Mouse (Mus musculus) gastrocnemius, adult 18-20 months (tissue): ENCODE results near the gene Cplx2. TPM values are rescaled to one million over a fixed set of nuclear protein-coding genes. Genes with fewer than 3 reads are reported as not detected.

ENCODE experiments used
- DNase-seq: peaks from one replicate; pipeline ENCODE4 v3.0.0; 2021; ENCODE audit warnings: low spot score
- total RNA-seq, 2 experiments: library from RNA; stranded (reverse); gene quantifications; 2 replicates each; pipeline ENCODE4 v1.2.3; 2021

Cplx2 gene
- total RNA-seq, 2 experiments from 2014 or later, result 0.41 to 0.88 TPM

GRCm38 (mm10) chr13:54402346-54402745 lies 31.2 kb downstream of the Cplx2 start:
- DNase-seq, result no peak

DNA sequence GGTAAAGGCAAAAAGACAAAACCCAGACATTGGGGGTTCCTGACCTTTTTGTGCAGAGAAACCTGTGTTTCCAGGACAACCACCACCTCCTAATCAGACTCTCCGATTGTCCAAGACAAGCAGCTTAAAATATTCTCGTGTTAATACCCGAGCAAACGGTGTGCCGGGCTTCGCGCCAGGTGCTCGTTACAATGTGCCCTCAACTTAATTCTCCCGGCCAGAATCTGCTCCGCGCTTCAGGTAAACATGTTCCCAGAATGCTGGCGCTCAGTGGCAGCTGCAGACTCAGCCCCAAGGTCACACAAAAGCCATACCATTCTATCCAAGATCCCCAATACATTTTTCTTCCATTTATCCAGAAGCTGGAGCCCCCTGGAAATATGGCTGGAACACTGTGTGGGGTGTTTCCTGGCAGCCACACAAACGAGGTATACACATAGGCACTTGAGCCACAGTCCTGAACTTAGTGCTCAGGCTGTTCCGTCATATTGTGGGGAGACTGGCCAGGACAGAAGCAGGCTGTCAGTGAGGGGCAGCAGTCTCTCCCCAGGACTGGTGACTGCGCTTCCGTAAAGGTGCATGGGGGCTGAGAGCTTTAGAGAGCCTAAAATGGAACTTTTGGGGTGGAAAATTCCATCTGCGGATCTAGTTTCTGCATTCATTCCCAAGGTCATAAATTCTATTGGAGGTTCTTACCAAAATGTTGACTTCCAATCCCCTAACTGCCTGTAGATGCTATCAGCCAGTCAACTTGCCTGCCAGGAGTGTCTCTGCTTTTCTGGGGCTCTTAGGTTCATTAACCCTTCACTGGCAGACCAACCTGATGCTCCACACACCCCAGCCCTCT lies 32.3 kb downstream of the Cplx2 start:
- no peak for DNase-seq

DNA sequence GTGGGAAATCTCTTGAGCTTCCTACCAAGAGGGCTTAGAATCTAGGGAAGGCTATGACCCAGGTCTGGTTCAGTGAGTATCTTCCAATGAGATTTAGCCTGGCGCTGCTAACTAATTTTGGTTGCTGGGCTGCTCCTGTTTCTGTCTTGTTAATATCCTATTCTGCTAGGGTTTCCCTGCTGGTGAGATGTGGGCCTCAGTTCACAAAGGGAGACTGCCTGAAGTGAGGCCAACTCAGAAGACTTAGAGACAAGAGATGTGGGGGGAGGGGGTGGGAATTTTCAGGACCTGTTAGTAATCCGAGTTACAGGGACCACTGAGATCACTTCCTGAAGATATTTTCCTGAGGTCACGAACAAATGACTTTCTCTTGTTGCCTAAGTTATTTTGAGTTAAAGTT lies 33.1 kb downstream of the Cplx2 start:
- DNase-seq, result no peak

GRCm38 (mm10) chr13:54405805-54406204 lies 34.7 kb downstream of the Cplx2 start:
- DNase-seq, result no peak

DNA sequence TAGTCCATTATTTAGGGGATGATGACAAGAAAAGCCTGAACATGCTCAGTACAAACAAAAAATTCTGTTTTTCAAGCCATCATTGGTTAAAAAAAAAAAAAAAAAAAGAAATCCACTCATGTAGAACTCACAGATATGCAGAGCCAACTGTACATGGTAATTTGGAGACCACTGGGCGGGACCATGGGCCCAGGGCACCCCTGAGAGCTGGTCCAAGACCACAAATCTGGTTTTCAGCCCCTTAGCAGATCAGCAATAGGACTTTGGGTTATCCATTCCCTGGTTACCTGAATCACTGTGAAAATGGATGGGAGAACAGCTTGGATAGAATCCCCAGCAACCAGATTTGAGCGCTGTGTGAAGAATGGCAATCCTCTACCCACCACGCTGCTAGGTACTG lies 40.5 kb downstream of the Cplx2 start:
- DNase-seq, result no peak

GRCm38 (mm10) chr13:54412236-54412635 lies 41.1 kb downstream of the Cplx2 start:
- DNase-seq, result no peak

- no peak for DNase-seq
Measured at GRCm38 (mm10) chr13:54412721-54413120, 41.6 kb downstream of the Cplx2 start.

DNA sequence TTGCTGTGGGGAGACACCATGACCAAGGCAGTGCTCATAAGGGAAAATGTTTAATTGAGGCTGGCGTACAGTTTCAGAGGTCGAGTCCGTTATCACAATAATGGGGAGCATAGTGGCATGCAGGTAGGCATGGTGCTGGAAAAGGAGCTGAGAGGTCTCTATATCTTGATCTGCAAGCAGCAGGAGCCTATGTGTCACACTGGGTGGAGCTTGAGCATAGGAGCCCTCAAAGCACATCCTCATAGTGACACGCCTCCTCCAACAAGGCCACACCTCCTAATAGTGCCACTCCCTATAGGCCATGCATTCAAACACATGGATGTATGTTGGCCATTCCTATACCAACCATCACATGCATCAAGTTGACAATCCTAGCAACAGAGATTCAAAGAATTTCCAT lies 43.9 kb downstream of the Cplx2 start:
- no peak for DNase-seq

GRCm38 (mm10) chr13:54418781-54419327 lies 47.7 kb downstream of the Cplx2 start:
- no peak for DNase-seq

GRCm38 (mm10) chr13:54420226-54420625 lies 49.1 kb downstream of the Cplx2 start:
- DNase-seq, result no peak

- DNase-seq, result no peak
Measured at GRCm38 (mm10) chr13:54425269-54425668, 54.1 kb downstream of the Cplx2 start.

DNA sequence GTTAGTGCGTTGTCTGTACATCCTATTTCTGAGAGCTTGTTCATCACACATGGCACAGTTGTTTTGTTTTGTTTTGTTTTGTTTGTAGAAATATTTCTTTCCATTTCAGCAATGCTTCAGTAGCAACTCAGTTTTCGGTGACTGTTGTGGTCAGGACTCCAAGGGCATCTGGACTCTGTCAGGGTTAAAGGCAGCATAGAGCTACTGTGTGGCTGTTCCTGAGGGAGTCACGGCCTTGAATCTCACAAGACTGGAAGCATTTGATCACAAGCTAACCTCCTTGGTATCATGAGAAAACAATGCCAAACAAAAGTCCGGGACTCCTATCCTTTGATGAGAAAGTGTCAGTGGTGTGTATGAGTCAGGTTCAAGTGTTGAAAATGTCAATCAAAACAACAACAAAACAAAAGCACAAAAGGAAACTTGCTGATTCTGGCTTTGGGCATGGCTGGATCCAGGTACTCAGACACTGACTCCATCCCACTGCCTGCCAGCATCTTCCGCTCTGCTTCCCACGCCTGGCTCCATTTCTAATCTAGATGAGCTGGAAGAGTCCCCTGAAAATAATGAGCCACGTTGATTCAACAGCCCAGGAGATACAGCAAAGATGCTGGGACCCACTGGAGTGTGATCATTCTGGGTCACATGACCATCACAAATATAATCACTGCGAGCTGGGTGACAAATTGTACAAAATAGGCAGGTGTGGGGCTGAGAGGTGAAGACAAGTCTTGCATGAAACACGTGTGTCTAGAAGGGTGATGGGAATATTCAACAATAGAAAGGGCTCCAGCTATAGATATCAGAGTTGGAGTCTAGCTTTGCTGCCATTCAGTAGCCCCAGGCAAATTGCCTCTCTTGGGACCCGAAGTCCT lies 55.9 kb downstream of the Cplx2 start:
- no peak for DNase-seq

DNA sequence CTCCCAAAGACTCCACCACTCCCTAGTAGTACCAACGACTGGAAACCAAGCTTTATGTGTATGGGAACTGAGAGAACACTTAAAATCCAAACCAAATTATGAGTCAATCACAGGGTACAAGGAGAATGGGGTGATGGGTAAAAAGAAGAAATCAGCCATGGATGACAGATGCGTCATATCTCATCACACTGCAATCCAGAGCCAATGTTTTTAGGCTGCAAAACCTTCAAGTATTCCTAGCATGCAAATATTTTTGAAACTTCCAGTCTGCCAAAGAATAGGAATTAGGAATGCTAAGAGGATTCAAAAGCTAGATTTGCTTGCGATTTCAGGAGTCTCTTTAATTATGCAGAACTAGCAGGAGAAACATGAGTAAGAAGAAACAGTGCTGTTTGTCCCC lies 57.6 kb downstream of the Cplx2 start:
- no peak for DNase-seq

DNA sequence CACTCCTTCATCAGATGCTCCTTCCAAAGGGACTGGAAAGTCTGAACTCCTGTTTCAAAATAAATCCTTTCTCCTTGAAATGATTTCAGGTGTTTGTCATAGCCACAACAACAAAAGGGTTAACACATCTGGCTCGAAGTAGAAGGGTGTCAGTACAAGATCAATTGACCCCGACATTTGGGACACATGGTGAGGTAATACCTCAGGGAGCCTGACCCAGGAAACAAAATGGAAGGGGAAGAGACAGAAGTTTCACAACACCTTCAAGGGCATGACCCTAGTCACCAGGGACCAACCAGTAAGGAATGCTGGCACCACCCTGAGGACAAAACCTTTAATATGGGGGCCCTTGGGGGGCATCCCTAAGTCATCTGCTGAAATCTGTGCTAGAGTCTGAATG lies 58.9 kb downstream of the Cplx2 start:
- DNase-seq, result no peak

GRCm38 (mm10) chr13:54431161-54431560 lies 60.0 kb downstream of the Cplx2 start:
- DNase-seq, result no peak

Other genes with a start within 250 kb of the Cplx2 start
- gene Hrh2, start 179.2 kb upstream of the Cplx2 start, total RNA-seq, result under 1 TPM; 0.05 to 0.19 TPM
- gene Thoc3, start 97.5 kb downstream of the Cplx2 start, total RNA-seq, result 10 to 100 TPM; 12.8 to 13.5 TPM
- 1 to 10 TPM; 2.2 to 2.9 TPM for gene Simc1, start 132.4 kb downstream of the Cplx2 start, total RNA-seq
- 100 to 1,000 TPM; 203 to 215 TPM for gene 4833439L19Rik, start 194.1 kb downstream of the Cplx2 start, total RNA-seq
- 1 to 10 TPM; 2.6 TPM for gene Arl10, start 203.7 kb downstream of the Cplx2 start, total RNA-seq
- gene Nop16, start 218.7 kb downstream of the Cplx2 start, total RNA-seq, result 10 to 100 TPM; 16.3 to 19.7 TPM
- 100 to 1,000 TPM; 151 to 154 TPM for gene Higd2a, start 218.9 kb downstream of the Cplx2 start, total RNA-seq
- 100 to 1,000 TPM; 157 to 180 TPM for gene Cltb, start 240.0 kb downstream of the Cplx2 start, total RNA-seq